Mouse (Mus musculus): ENCODE measurements around the gene Prickle2.

The Prickle2 gene

DNA sequence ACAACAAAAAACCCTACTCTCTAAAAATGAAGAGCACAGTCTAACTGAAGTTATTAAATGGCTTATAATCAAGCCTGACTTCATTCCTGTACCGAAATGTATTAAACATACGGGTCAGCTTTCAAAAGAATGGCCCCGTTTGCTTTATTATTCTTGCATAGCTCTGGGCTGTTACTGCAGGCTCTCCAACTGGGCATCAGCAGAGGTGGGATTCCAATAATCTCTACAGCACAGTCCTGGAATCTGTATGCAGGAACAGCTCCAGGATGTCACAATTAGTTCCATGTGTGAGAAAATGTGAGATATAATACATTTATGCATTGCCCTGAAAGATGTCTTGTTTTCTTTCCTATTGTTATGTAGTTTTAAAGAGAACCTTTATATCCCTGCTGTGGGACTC is 38.4 kb downstream of the Prickle2 start:
- no peak for DNase-seq (ENCODE audit: low spot score)

DNA sequence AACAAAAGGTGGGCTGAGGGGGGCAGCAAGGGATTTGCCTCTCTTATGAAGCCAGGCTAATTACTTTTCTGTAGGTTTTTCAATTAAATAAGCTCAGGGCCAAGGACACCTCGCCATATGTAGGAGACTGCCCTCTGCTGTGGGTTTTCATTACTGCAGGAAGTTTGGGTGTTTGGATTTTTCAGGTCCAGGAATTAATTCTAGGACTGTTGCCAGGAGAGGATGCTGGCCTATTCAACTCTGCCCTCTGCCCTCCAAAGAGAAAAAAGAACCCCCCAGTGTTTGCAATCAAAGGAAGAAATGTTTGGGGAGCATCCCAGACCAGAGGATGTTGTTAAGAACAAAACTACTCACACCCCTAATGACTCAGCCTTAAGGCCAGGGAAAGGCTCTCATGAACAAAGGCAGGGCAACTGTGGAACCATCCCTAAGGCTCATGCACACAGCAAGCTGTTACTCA is 40.4 kb downstream of the Prickle2 start:
- DNase-seq (ENCODE audit: low spot score) = peak; percentile 91

DNA sequence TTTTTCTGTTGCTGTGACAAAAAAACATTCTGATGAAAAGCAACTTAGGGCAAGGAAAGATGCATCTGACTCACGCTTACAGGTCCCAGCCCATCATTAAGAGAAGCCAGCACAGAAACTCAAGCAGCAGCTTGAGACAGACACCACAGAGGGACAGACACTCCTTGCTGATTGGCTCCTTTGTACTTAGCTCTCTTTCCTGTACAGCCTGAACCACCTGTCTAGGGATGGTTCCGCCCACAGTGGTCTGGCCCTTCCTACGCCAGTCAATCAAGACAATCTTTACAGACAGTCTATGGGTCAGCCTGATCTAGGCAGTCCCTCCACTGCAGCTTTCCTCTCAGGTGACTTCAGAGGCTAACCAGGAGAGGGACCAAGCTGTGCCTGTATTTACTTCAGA is 42.1 kb downstream of the Prickle2 start:
- no peak for DNase-seq (ENCODE audit: low spot score)

DNA sequence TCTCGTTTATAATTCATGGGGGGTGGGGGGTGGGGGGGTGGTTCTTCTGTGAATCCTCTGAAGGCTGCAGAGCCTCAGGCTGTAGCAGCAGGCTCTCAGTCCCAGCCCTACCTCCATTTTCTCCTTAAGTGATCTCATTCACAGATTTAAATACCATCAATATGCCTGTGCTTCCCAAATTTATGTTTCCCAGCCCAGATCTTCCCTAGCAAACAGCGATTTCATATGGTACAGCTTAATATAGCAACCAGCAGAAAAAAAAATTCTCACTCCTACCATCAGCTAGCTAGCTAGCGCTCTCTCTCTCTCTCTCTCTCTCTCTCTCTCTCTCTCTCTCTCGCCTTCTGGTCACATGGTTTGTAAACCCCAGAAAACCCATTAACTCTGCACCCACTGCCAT is 42.5 kb downstream of the Prickle2 start:
- no peak for DNase-seq (ENCODE audit: low spot score)

DNA sequence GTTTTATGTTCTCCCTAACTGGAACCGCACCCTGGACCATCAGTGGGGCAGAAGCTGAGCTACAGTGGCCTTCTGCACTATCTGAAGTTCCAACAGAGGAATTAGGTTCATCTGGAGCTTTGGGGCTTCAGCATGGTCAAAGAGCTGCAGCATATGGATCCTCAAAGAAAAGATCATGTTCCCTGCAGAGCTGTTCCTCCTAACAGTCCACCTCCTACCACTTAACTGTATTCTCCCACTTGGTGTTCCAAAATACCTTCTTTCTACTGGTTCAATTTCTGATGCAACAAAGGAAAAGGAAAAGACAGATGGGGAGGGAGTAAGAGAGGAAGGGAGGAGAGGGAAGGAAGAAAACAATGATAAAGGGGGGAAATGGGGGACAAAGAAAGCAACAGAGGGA is 56.9 kb downstream of the Prickle2 start:
- no peak for DNase-seq (ENCODE audit: low spot score)

DNA sequence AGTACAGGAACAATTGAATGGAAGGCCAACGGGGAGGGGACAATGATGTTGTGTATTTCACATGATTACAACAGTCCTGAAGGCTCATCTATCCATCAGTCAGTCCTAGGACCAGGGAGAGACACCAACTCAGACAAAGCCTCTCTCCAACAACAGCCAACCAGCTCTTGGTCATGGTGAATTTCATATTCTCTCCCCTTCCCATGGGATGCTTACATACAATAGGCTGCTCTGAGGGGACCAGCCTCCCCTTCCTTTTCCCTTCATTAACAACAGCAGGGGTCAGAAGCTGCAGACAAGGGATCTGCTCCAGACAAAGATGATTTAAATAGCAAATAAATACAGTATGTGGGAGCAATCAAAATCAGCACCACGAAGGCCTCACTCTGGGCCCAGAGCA is 57.4 kb downstream of the Prickle2 start:
- DNase-seq (ENCODE audit: low spot score) = no peak

DNA sequence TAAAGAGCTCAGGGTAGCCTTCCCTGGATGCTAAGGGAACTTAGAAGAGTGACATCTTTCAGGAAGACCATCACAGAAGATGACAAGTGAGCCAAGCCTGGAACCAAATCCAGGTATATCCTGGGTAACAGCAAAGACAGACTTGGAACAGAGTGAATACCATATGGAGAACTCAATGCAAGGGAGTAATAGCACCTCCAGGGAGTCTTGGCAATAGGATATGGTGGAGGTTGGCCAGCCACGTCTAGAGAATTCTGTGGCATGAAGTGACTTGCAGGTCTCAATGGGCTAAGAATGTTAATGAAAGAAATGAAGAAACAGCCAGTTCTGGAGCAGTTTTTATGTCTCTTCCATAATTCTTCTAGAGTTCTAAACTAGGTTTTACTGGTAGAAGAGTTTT is 63.0 kb downstream of the Prickle2 start:
- no peak for DNase-seq (ENCODE audit: low spot score)

DNA sequence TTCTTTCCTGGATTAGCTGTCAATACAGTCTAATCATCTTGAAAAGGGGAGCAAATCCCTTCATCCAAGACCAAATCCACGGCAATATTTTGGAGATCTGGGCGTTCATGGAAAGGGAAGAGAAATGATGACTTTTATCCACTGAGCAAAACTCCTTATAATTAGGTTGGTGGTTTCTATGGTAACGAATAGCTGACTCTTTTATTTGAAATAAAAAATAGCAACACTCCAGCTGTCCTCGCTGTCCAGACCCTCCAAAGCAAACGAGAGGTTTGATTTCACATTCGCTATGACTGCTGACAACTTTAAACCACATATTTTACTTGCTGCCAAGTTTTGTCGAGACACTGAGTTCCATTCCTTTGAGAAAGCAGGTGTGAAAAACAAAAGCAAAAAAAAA is 64.0 kb downstream of the Prickle2 start:
- no peak for DNase-seq (ENCODE audit: low spot score)

DNA sequence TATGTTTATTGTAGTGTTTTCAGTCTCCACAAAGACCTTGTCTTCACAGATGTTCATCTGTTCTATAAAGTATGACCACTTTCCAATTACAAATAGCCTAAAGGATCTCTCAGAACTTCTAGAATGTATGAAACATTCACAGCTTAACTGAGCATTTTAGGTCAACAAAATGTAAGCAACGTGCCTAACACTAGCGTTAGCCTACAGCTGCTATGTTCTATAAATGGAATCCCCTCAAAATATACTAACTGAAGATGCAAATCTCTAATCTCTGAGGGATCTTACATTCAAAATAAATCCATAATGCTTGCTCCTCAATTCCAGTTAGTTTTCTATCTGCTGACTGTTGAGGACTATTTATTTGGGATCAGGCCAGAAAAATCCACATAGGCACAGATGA is 65.1 kb downstream of the Prickle2 start:
- DNase-seq (ENCODE audit: low spot score) = no peak

DNA sequence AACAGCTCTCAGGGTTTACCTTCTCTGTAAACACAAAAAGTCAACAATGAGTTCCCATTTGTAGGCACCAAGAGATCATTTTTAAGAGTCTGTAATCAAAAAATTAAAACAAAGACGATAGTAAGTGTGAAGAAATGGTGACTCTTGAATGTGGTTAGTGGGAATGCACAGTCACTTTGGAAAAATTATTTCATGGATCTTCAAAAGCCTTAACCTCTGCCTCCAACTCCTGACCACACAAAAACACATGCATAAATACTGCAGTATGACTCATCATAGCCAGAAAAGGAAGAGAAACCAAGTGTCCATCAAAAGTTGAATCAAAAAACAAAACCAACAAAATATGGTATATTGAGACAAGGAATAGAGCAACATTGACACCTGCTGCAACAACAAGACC is 69.5 kb downstream of the Prickle2 start:
- no peak for DNase-seq (ENCODE audit: low spot score)

DNA sequence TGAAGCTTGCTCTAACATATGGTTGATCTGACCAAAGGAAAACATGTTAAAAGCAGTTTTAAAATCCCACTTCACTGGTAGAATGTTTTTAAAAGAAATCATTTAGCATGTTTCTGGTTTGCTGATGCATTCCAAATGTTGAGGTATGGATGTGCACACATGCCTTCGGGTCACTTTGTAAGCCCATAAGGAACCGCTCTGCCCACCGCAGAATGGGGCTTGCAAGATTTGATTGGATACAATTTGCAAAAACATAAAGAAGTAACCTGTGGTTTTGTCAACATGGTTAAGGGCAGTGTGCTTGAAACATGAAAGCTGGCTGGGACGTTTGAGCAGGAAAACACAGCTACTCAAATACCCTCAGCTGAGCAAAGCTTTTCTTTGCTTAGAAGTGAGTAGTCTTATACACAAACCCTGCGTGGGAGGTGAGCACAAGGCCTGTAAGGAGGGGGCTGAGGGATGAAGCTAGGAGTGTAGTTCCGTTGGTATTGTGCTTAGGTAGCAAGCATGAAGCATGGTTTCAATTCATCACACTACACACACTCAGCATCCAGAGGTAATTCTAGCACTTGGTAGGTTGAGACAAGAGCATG is 71.0 kb downstream of the Prickle2 start:
- DNase-seq (ENCODE audit: low spot score) = no peak

DNA sequence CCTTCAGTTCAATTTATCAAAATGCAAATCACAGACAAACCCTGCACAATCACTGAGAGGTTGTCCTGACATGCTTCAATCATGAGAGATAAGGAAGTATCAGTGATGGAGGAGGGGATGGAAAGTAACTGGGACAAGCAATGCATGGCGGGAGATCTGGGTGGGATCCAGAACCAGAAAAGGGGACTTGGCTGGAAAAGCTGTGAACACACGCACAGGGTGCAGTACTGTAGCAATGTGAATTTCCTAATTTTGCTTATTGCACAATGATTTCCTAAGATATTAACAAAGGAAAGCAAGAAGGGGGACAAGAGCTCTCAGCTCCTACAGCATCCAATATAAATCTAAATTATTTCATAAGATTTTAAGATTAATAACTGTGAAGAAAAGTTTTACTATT is 75.0 kb downstream of the Prickle2 start:
- DNase-seq (ENCODE audit: low spot score) = peak; percentile 59

DNA sequence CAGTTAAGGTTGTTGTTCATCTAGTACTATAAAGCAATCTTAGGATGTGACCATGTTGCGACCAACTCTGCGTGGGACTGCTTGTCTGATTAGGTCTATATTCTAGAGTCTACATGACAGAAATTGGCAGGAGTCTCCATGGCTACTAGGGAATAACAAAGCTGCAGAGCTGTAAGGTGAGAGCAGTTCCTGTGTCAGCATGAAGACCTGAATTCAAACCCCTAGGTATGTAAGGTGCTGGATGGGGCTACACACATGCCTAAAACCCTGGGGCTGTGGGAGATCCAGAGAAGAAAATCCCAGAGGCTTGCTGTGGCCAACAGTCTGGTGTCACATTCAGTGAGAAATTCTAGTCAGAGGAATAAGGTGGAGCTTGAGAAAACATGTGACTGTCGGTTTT is 78.2 kb downstream of the Prickle2 start:
- DNase-seq (ENCODE audit: low spot score) = no peak

DNA sequence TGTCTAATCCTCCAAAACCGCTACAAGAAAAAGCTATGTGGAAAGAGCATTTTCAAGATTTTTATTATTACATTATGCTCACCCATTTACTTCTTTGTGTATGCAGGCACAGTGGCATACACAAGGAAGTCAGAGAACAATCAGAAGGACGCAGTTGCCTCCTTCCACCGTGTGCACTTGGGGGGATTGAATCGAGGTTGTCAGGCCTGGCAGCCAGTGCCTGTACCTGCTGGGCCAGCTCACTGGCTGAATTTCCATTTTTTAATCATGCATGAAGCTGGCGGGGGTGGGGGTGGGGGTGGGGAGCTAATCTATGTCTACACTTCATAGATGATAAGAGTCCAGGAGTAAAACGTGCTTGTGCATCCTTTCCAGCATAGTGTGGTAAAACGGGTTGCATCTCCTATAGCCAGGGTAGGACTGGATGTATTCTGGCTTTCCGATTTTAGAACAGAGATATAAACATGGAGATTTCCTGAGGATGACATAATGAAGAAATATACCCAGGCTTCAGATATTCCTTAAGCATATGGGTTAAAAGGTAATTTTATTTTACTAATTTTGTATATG is 78.8 kb downstream of the Prickle2 start:
- DNase-seq (ENCODE audit: low spot score) = no peak

DNA sequence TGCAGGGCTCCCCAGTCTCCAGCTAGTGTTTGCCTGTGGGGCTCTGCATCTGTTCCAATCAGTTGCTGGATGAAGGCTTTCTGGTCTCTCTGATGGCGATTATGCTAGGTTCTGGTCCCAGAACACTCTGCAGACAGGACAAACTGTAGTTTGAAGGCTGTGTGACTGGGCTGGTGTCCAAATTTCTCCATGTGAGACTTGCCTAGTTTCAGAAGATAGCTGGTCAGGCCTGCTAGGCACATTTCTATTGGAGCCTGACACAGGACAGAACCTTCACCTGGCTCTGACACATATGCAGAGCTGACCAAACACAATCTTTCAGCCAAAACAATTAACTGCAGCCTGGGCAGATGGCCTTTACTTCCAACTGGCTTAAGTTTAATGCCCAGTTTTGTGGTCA is 80.0 kb downstream of the Prickle2 start:
- DNase-seq (ENCODE audit: low spot score) = peak; percentile 78

DNA sequence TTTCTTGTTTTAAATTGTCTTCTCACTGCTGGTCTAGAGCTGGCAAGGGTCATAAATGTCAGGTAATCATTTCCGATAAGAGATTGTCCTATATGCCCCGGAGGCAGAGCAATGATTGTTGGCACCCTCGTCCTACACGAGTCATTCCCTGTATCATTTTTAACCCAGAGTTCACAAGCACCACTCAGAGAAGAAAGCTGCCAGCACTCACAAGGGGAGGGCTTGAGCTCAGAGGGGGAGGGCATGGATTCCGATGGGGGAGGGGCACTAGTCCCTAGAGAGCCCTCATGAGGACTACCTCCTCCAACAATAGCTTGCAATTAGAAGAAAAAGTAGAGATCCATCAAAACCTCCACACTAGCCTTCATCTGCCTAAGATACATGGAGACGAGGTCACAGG is 81.6 kb downstream of the Prickle2 start:
- no peak for DNase-seq (ENCODE audit: low spot score)

DNA sequence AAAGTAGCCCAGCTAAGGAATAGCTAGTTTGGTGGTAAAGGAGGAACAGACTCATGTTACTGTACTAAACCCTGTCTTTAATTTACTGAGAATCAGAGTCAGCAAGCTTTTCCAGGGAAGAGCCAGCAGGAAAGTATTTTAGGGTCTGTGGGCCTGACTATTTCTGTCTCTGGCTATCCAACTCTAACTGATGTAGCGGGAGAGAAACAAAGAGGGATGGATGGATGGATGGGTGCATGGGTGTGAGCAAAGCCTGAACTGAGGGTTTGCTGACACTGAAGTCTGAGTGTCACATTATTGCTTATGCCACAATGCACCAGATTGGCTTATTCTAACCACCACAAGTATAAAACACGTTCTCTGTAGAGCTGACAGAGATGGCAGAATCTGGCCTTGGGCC is 88.8 kb downstream of the Prickle2 start:
- no peak for DNase-seq (ENCODE audit: low spot score)

DNA sequence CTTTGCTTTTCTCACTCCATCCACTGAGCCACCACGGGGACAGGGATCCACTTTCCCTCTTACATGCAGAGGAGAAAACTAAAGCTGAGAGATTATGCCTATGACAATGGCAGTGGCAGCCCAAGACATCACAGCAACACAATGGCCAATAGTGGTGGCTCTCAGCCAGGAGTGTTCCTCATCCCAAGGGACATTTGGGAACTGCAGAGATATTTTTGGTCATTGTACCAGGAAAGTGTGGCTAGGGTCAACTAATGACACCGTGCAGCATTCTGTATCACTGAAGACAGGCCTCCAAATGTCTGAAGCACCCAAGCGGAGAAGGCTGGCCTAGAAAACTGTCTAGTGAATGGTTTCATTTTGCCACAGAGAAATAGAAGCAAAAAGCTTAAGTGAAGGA is 91.2 kb downstream of the Prickle2 start:
- DNase-seq (ENCODE audit: low spot score) = peak; percentile 75

DNA sequence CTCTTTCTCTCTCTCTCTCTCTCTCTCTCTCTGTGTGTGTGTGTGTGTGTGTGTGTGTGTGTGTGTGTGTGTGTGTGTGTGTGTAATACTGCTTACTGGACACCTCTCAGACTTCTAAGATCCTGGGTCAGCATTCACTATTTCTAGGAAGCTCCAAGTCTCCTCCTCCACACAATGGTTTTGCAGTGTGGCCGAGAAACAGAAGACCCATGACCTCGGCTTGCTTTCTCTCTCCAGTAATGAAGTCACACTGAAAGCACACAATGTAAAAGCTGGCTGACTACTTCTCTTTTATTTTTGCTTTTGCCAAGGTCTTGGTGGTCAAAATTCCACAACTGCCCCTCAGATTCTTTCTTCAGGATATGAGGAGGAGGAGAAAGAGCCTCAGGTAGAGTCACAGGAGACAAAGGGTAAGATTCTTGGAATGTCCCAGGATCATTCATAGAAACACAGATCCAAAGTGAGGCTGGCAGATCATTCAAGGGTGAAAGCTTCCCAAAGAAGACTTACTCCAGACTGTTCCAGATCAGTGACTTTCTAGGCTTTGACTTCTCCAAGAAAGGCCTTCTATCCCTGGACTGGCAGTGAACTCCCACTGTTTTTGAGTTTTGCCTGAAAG is 93.7 kb downstream of the Prickle2 start:
- DNase-seq (ENCODE audit: low spot score) = peak; percentile 39

DNA sequence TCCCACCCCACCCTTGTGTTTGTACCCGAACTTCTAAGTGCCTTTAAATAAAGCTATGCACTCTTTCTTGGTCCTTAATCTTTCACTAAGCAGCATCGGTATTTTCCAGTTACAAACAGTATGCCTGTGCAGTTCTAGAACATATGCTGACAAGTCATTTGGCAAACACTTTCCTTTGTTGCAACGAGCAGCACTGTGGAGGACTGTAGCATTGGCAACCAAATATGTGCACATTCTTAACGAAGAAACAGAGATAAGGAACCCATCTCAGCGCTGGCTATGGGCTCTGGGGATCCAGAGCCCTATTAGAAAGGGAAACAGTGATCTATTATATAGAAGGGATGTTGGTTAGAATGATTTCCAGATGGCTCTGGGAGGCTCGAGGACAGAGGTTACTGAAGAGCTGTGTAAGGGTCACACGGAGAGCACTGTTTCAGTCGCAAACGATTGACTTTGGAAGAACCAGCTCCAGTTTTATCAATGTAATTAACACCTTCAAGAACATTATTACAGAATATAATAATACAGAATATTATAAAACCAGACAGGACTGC is 96.2 kb downstream of the Prickle2 start:
- peak; percentile 41 for DNase-seq (ENCODE audit: low spot score)

DNA sequence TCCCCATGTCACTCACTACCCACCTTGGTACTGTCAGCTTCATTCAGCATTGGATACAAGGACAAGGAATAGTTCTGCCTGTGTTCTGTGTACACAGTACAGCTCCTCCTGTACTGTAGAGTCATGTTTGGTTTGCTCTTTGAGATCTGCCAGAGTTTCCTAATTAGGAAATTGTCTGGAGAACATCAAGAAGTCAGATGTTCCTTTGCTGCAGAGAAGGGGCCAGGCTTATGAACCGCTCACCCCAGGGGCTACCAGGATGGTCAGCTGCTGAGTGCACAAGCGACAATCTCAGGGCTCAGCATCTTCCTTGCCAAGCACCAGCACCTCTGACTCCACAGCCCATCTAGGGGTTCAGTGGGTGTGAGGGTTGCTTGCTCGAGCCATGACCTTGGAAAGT is 96.9 kb downstream of the Prickle2 start:
- no peak for DNase-seq (ENCODE audit: low spot score)

DNA sequence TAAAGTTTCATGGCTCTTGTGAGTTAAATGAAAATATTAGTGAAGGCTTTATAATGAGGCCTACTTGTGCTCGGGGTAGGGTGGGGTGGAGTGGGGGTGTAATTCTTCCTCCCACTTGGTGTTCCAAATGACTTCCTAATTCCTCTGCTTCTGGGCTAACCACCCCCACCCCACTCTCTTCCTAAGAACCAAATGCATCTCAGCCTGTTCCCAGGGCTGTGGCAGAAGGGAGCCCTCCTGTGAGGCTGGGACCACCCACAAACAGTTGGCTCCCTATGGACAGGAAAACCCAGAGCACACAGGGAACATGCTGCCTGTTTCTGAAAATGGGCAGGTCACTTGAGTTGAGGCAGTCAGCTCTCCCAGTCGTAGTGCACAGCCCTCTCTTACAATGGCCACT is 100.8 kb downstream of the Prickle2 start:
- DNase-seq (ENCODE audit: low spot score) = no peak

DNA sequence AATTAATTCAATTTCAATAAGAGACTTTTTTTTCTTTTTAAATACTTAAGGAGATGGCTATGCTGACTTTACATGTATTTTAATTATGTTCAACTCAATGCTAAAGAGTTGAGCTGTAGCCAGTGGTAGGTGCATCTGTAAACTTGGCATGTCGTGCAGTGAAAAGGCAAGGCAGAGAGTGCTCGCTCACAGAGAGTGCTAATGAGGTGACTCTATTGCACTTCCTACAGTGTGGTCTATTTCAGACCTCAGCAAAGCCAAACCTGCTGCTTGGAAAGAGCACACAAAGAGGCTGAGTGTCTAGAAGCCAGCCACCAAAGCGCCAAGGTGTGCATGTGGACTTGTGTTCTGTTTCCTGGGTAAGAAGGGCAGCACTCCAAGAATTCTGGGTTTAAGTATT is 109.6 kb downstream of the Prickle2 start:
- DNase-seq (ENCODE audit: low spot score) = no peak
